Mouse (Mus musculus): ENCODE results near the gene Serpina1e.
"Not testable (repeated sequence)": the region's sequence is repeated elsewhere in the genome, so short reads cannot be mapped to it uniquely, and the experiment has no call there.

The Serpina1e gene

DNA sequence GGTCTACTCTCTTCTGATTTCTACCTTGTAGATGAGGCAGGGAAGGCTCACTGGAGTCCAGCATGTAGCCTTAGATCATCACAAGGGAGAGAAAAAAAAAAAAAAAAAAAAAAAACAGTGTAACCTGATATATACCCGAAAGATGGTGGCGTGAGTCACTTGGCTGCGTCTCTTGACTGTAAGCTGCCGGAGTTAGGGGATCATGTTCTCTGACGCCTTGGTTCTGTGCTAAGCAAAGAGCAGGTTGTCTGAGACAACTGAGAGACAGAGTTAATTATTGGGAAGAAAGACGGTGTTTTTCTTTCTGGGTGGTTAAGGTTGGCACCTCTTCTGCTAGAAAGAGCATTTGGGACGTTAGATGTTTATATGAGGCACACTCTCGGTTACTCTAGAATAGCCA, 4.1 kb upstream of the Serpina1e start:
- DNase-seq (ENCODE audit: low read depth): no peak

DNA sequence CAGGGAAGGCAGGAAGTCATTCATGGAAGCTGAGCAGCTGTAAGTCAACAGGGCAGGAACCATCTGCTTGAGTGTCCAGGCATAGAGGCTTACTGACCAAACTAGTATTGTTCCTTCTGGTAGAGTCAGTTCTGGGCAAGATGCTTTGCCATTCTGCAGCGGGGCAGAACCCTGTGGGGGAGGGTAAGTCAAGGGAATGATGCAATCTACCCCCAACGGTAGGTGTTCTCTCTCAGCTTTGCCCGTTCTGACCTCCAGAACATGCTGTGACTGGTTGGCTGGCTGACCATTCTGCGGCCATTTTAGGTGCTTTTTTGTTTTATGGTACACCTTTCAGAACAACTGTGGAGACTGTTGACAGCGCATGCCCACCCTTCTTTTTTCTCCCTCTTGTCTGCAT, 3.6 kb upstream of the Serpina1e start:
- DNase-seq (ENCODE audit: low read depth): no peak

- DNase-seq (ENCODE audit: low read depth): no peak
These were observed 2.9 kb upstream of the Serpina1e start for GRCm38 (mm10) chr12:103961716-103962115.

- DNase-seq (ENCODE audit: low read depth): not testable (repeated sequence)
These were observed 2.2 kb downstream of the Serpina1e start for GRCm38 (mm10) chr12:103956555-103956954.

GRCm38 (mm10) chr12:103952972-103953371, 5.8 kb downstream of the Serpina1e start:
- DNase-seq (ENCODE audit: low read depth): not testable (repeated sequence)

DNA sequence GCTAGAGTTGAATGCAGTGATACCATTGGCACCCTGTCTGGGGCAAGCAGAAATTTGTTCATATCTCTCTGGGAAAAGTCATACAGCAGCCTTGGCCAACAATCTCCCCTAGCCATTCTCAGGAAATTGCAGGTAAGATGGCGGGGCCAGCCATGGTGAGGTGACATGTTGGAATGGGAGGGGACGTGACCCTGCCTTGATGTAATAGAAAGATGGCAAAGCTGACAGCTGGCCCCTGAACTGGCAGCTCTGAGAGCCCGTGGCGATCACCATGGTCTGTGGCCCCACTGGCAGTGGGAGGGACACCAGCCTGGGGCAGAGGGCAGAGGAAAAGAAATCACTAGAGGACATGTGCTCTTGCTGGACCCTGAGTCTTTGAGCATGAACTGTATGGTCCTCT, 12.5 kb downstream of the Serpina1e start:
- DNase-seq (ENCODE audit: low read depth): no peak

DNA sequence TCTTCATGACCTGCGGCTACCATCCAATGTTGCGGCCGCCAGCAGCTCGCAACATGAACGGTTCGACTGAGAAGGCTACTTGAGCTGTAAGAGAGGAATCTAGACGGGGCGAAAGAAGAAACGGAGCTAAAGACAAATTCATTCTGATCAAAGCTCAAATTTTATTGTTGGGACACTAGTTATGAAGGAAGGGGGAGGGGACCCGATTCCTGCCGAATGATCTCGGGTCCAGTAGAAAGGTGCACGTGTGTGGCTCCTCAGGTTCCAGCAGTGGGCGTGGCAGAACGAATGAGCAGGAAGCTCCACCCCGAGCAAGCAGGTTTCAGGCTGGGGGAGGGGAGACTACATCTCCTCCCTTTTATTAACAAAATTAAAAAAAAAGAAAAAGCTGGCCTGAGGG, 49.6 kb downstream of the Serpina1e start:
- not testable (repeated sequence) for DNase-seq (ENCODE audit: low read depth)

GRCm38 (mm10) chr12:103907746-103908145, 51.0 kb downstream of the Serpina1e start:
- not testable (repeated sequence) for DNase-seq (ENCODE audit: low read depth)

- not testable (repeated sequence) for DNase-seq (ENCODE audit: low read depth)
These were observed 53.9 kb downstream of the Serpina1e start, which contains the start of gene Serpina1c for GRCm38 (mm10) chr12:103904837-103905340. TSS of gene Serpina1c (minus strand) at chr12:103904887.

GRCm38 (mm10) chr12:103901929-103902328, 56.8 kb downstream of the Serpina1e start:
- DNase-seq (ENCODE audit: low read depth): not testable (repeated sequence)
